ENCODE assay signal across 8 mouse cellular contexts in genomic region chr13:48731046-48731996, GRCm38 (mm10).
DNase-seq lines count a peak whose midpoint lies in the region; ATAC-seq and TF ChIP-seq lines count a peak whose summit lies in the region.

No protein-coding gene starts in this region.

- 2% methylated on average over 48 of the region's 51 CpGs for WGBS in kidney, postnatal 0 days
- WGBS in kidney, adult 2 months: 5% methylated on average over 48 of the region's 51 CpGs
- 4% methylated on average over 46 of the region's 51 CpGs for WGBS in liver, postnatal 0 days (ENCODE audit: insufficient replicate concordance)
- 2% methylated on average over 49 of the region's 51 CpGs for WGBS in stomach, embryonic 14.5 days

- no peaks in the 10 kb centered on the region for H3K36me3 ChIP-seq in kidney, postnatal 0 days (ENCODE audit: insufficient read depth, low read length)
- H3K36me3 ChIP-seq in kidney, adult 2 months (ENCODE audit: control insufficient read depth, insufficient read depth, low read length): no peaks in the 10 kb centered on the region
- no peaks in the 10 kb centered on the region for H3K36me3 ChIP-seq in liver, postnatal 0 days (replicated peaks; ENCODE audit: insufficient read depth, low read length)
- H3K36me3 ChIP-seq in stomach, embryonic 14.5 days (ENCODE audit: control insufficient read depth, insufficient read depth, low read length): no peaks in the 10 kb centered on the region

- H3K4me2 ChIP-seq in kidney, postnatal 0 days (ENCODE audit: low read length): peak overlapping the region; percentile 54
- peak overlapping the region; percentile 44 for H3K4me2 ChIP-seq in liver, postnatal 0 days (ENCODE audit: low read depth, low read length)
- H3K4me2 ChIP-seq in stomach, embryonic 14.5 days (replicated peaks; ENCODE audit: low read depth, low read length): peak overlapping the region; percentile 56

- no peak for TF ChIP-seq EP300 in liver, postnatal 0 days (IDR thresholded peaks at IDR 0.05; ENCODE audit: low read depth)

- intact Hi-C loops in left cerebral cortex, postnatal 14 days (cut with DNase I): loop anchor here (5.0 kb wide), 1 partner anchor 66 kb away; no protein-coding TSS in a partner anchor

- TF ChIP-seq POLR2A in kidney, adult 2 months (IDR thresholded peaks at IDR 0.05; ENCODE audit: low read depth, low read length): no peak

- peak overlapping the region; percentile 28; the same call in 1 of the 2 replicates for H3K9ac ChIP-seq in kidney, postnatal 0 days (ENCODE audit: low read depth, low read length)
- H3K9ac ChIP-seq in liver, postnatal 0 days (replicated peaks): no peak overlapping the region
- no peak overlapping the region for H3K9ac ChIP-seq in stomach, embryonic 14.5 days (replicated peaks; ENCODE audit: low read depth, low read length)

- peak; percentile 37 for TF ChIP-seq CTCF in kidney, postnatal 0 days (IDR thresholded peaks at IDR 0.05; ENCODE audit: low read depth)
- no peak for TF ChIP-seq CTCF in kidney, adult 2 months (conservative IDR thresholded peaks at IDR 0.05; ENCODE audit: insufficient read depth, insufficient read length, low read depth, low read length)
- TF ChIP-seq CTCF in liver, postnatal 0 days (IDR thresholded peaks at IDR 0.05; ENCODE audit: low read depth): peak; percentile 21; the same call in 1 of the 2 replicates

- H3K27me3 ChIP-seq in kidney, postnatal 0 days (ENCODE audit: insufficient read depth, low read length): peaks cover 41% of the 10 kb centered on the region
- H3K27me3 ChIP-seq in kidney, adult 2 months (replicated peaks; ENCODE audit: control insufficient read depth, insufficient read depth, low read length): peaks cover 3% of the 10 kb centered on the region; the same call in 1 of the 2 replicates
- H3K27me3 ChIP-seq in liver, postnatal 0 days (ENCODE audit: insufficient read depth, low read length): peaks cover 58% of the 10 kb centered on the region
- H3K27me3 ChIP-seq in stomach, embryonic 14.5 days (ENCODE audit: control insufficient read depth, insufficient read depth, low read length): no peaks in the 10 kb centered on the region

- 0 out of 2 replicates have a peak, but pooled peaks cover 4% of the 10 kb centered on the region for H3K4me1 ChIP-seq in kidney, postnatal 0 days (replicated peaks; ENCODE audit: insufficient read depth, low read length)
- H3K4me1 ChIP-seq in kidney, adult 2 months (ENCODE audit: control insufficient read depth, insufficient read depth, low read length): no peaks in the 10 kb centered on the region
- H3K4me1 ChIP-seq in liver, postnatal 0 days (ENCODE audit: insufficient read depth): no peaks in the 10 kb centered on the region
- H3K4me1 ChIP-seq in stomach, embryonic 14.5 days (ENCODE audit: control insufficient read depth, insufficient read depth, low read length): peaks cover 43% of the 10 kb centered on the region

- peak; percentile 69 for DNase-seq in kidney, postnatal 0 days (ENCODE audit: low spot score)
- no peak for DNase-seq in kidney, adult 2 months
- peak; percentile 35 for DNase-seq in embryo, embryonic 9.5 days (ENCODE audit: extremely low spot score)
- DNase-seq in heart, postnatal 4 days: peak; percentile 35
- peak; percentile 21 for DNase-seq in liver, postnatal 0 days
- DNase-seq in T-cell, adult 2 months (ENCODE audit: low spot score): no peak
- no peak for DNase-seq in left cerebral cortex, postnatal 14 days (ENCODE audit: low spot score in 2 of 2)

- H3K27ac ChIP-seq in kidney, postnatal 0 days: no peak overlapping the region
- H3K27ac ChIP-seq in kidney, adult 2 months (ENCODE audit: insufficient read depth, low read depth, low read length): no peak overlapping the region
- H3K27ac ChIP-seq in liver, postnatal 0 days (ENCODE audit: low read depth): no peak overlapping the region
- H3K27ac ChIP-seq in stomach, embryonic 14.5 days (ENCODE audit: low read length): peak overlapping the region; percentile 39; the same call in 1 of the 2 replicates

- no peak for ATAC-seq in kidney, postnatal 0 days (replicated peaks; ENCODE audit: low FRiP score, low read depth)
- ATAC-seq in liver, postnatal 0 days: no peak
- ATAC-seq in stomach, embryonic 14.5 days (ENCODE audit: insufficient number of reproducible peaks, insufficient read depth, low FRiP score, low read depth): peak; percentile 79

- peak overlapping the region; percentile 28 for H3K4me3 ChIP-seq in kidney, postnatal 0 days (replicated peaks; ENCODE audit: low read depth, low read length)
- no peak overlapping the region for H3K4me3 ChIP-seq in kidney, adult 2 months (ENCODE audit: insufficient read depth, low read depth, low read length)
- 0 out of 2 replicates have a peak overlapping the region, but pooled peaks have one; percentile 1 for H3K4me3 ChIP-seq in liver, postnatal 0 days (ENCODE audit: low read depth, low read length)
- H3K4me3 ChIP-seq in stomach, embryonic 14.5 days (ENCODE audit: low read depth, low read length): peak overlapping the region; percentile 21

- no peaks in the 10 kb centered on the region for H3K9me3 ChIP-seq in kidney, postnatal 0 days (replicated peaks; ENCODE audit: low read length)
- H3K9me3 ChIP-seq in liver, postnatal 0 days (ENCODE audit: low read length): no peaks in the 10 kb centered on the region
- H3K9me3 ChIP-seq in stomach, embryonic 14.5 days (ENCODE audit: control insufficient read depth, low read depth, low read length): no peaks in the 10 kb centered on the region

Comparison
In these comparisons a context has a peak if more than half of its experiments do, and no peak if none do; other contexts are left out.
1. DNase-seq: peak in kidney, postnatal 0 days (single experiment), embryo, embryonic 9.5 days (single experiment), heart, postnatal 4 days (single experiment) and liver, postnatal 0 days (single experiment); none in kidney, adult 2 months (single experiment), T-cell, adult 2 months (single experiment) and left cerebral cortex, postnatal 14 days (0 of 2).
2. Peak in every context shown above with its lines, with median percentiles within 50 percentile points of each other: H3K4me2 ChIP-seq.